Mouse (Mus musculus) CH12.LX (cell line): ENCODE measurements around the gene Tspyl1. TPM values are rescaled to one million over a fixed set of nuclear protein-coding genes. Genes with fewer than 3 reads are reported as not detected.

Experiments used
- DNase-seq: peaks from one replicate; pipeline ENCODE4 v3.0.0-alpha.2; 2013; ENCODE audit errors: extremely low read depth
- H3K27ac ChIP-seq: 2 replicates; pipeline ENCODE4 v1.5.1; 2012; ENCODE audit warnings: low read depth, mild to moderate bottlenecking, control low read depth, moderate library complexity; ENCODE audit not compliant: insufficient read depth
- H3K27me3 ChIP-seq: replicated peaks from 2 replicates; pipeline ENCODE3; 2012; ENCODE audit warnings: inconsistent platforms
- H3K36me3 ChIP-seq, 2 experiments: replicated peaks in 1 of 2; 2 replicates each; pipeline versions ENCODE3 to v1.6.1; 2012; ENCODE audit warnings: inconsistent platforms in 1 of 2, low read length in 1 of 2, mild to moderate bottlenecking in 1 of 2, mixed read lengths in 1 of 2, moderate library complexity in 1 of 2; ENCODE audit not compliant: control insufficient read depth in 1 of 2, insufficient read depth in 1 of 2
- H3K4me1 ChIP-seq, 2 experiments: 2 replicates each; pipeline ENCODE4 v1.6.1; 2012; ENCODE audit warnings: inconsistent platforms in 1 of 2, moderate library complexity in 1 of 2; ENCODE audit not compliant: insufficient read depth in 2 of 2, control insufficient read depth in 1 of 2
- H3K4me2 ChIP-seq: 2 replicates; pipeline ENCODE4 v1.6.1; 2012; ENCODE audit warnings: low read depth, mild to moderate bottlenecking, control low read depth; ENCODE audit not compliant: poor library complexity, insufficient read depth, severe bottlenecking
- H3K4me3 ChIP-seq, 3 experiments: fragments of 150-350 bp in 1 of 3; sonication (generic) in 1 of 3; replicated peaks in 1 of 3; 2 replicates each; pipeline versions ENCODE3 to v1.5.1; 2011 to 2012; ENCODE audit warnings: low read depth in 2 of 3, low read length in 2 of 3, mild to moderate bottlenecking in 2 of 3, moderate library complexity in 2 of 3, control low read depth in 1 of 3, improper control_type of control experiment in 1 of 3, inconsistent platforms in 1 of 3, mixed read lengths in 1 of 3; ENCODE audit not compliant: poor library complexity in 1 of 3
- H3K79me2 ChIP-seq: replicated peaks from 2 replicates; pipeline ENCODE4 v1.6.1; 2012; ENCODE audit warnings: mild to moderate bottlenecking, moderate library complexity; ENCODE audit not compliant: control insufficient read depth, poor library complexity, insufficient read depth, severe bottlenecking; ENCODE audit errors: extremely low read depth
- H3K9ac ChIP-seq: 2 replicates; pipeline ENCODE4 v1.6.1; 2012; ENCODE audit warnings: low read depth, mild to moderate bottlenecking, control low read depth, moderate library complexity; ENCODE audit not compliant: insufficient read depth
- H3K9me3 ChIP-seq: replicated peaks from 2 replicates; pipeline ENCODE3; 2012; ENCODE audit warnings: low read length, inconsistent platforms, mixed read lengths
- CHD1 ChIP-seq: IDR thresholded peaks from 2 replicates; pipeline ENCODE4 v1.6.1; 2012; ENCODE audit warnings: low read depth, low read length, improper control_type of control experiment, inconsistent platforms
- CTCF ChIP-seq, 2 experiments: IDR thresholded peaks in 1 of 2; conservative IDR thresholded peaks in 1 of 2; 2 replicates each; pipeline ENCODE4 v1.5.1; 2011 to 2012; ENCODE audit warnings: low read depth in 2 of 2, low read length in 2 of 2, improper control_type of control experiment in 1 of 2, inconsistent platforms in 1 of 2, mild to moderate bottlenecking in 1 of 2, moderate library complexity in 1 of 2
- ETS1 ChIP-seq: conservative IDR thresholded peaks from 2 replicates; pipeline ENCODE4 v1.6.1; 2012; ENCODE audit warnings: low read depth, mild to moderate bottlenecking, inconsistent platforms, low read length, improper control_type of control experiment, moderate library complexity
- MAFK ChIP-seq: IDR thresholded peaks from 2 replicates; pipeline ENCODE4 v1.6.1; 2011; ENCODE audit warnings: low read length, improper control_type of control experiment; ENCODE audit not compliant: insufficient replicate concordance
- MAX ChIP-seq: IDR thresholded peaks from 2 replicates; pipeline ENCODE4 v1.6.1; 2011; ENCODE audit warnings: low read length, improper control_type of control experiment
- NELFE ChIP-seq: IDR thresholded peaks from 2 replicates; pipeline ENCODE4 v1.6.1; 2011; ENCODE audit warnings: low read depth, low read length, improper control_type of control experiment
- NRF1 ChIP-seq: IDR thresholded peaks from 2 replicates; pipeline ENCODE4 v1.6.1; 2014; ENCODE audit warnings: low read depth, mild to moderate bottlenecking, inconsistent platforms, low read length, improper control_type of control experiment, moderate library complexity
- POLR2A ChIP-seq: IDR thresholded peaks from 2 replicates; pipeline ENCODE4 v1.6.1; 2011; ENCODE audit warnings: low read depth, mild to moderate bottlenecking, improper control_type of control experiment, low read length
- TBP ChIP-seq: conservative IDR thresholded peaks from 2 replicates; pipeline ENCODE4 v1.6.1; 2011; ENCODE audit warnings: low read depth, low read length, improper control_type of control experiment
- ZNF384 ChIP-seq: IDR thresholded peaks from 2 replicates; pipeline ENCODE4 v1.6.1; 2012; ENCODE audit warnings: low read depth, low read length, improper control_type of control experiment, inconsistent platforms
- dilution Hi-C: fragments of 300-500 bp; cut with MboI; formaldehyde crosslinking; loops from 2 replicates; pipeline ENCODE4 v1.14.3; 2020; ENCODE audit warnings: low sequenced_read_pairs; ENCODE audit not compliant: extremely low pct_unique_long_range_greater_than_20kb, extremely low pct_ligation_motif_present
- in situ Hi-C: fragments of 300-500 bp; cut with MboI; formaldehyde crosslinking; loops from 3 replicates; pipeline ENCODE4 v1.14.3; 2019; ENCODE audit warnings: low sequenced_read_pairs, low pct_ligation_motif_present, low pct_unique_long_range_greater_than_20kb, mixed read lengths
- polyA plus RNA-seq: library from polyadenylated mRNA; unstranded; fragments of >175 nt; gene quantifications from 2 replicates; pipeline ENCODE4 v1.2.1, GENCODE M21; 2012; ENCODE audit warnings: low read depth; ENCODE audit not compliant: insufficient read length
- total RNA-seq, 2 experiments: library from RNA; depleted of rRNA; stranded (reverse); fragments of 300-350 nt in 1 of 2; fragments of >200 nt in 1 of 2; gene quantifications; 2 replicates each; pipeline ENCODE4 v1.2.3; 2012 to 2014

The Tspyl1 gene
- total and polyA plus RNA-seq, 3 experiments, result 18.9 to 23.7 (median 19.7) TPM

- Histone ChIP-seq H3K27me3 (no peaks in the 10 kb centered on the region), H3K27ac (no peak overlapping the region)
These were observed 25.1 kb downstream of the Tspyl1 start for GRCm38 (mm10) chr10:34307070-34307469.

GRCm38 (mm10) chr10:34309915-34310685, 28.1 kb downstream of the Tspyl1 start:
- Histone ChIP-seq H3K9me3 (no peaks in the 10 kb centered on the region), H3K36me3 (peaks cover 3 to 29% of the 10 kb centered on the region in 2 experiments), H3K4me3 (no peak overlapping the region), H3K27ac (no peak overlapping the region), H3K27me3 (no peaks in the 10 kb centered on the region), H3K79me2 (no peaks in the 10 kb centered on the region), H3K4me1 (peaks cover 0 to 12% of the 10 kb centered on the region in 2 experiments; a peak in 2 of 4 replicates), H3K9ac (no peak overlapping the region), H3K4me2 (no peak overlapping the region)
- TF ChIP-seq CHD1 (no peak), ETS1 (no peak), NRF1 (no peak), ZNF384 (no peak), NELFE (no peak), TBP (no peak), POLR2A (no peak)
- dilution Hi-C loops (no loop called here), in situ Hi-C loops (no loop called here)
- no peak for DNase-seq

More at GRCm38 (mm10) chr10:34307070-34307469, 25.1 kb downstream of the Tspyl1 start:
- in situ Hi-C loops, result no loop called here
- no peak overlapping the region for H3K4me3 ChIP-seq
- H3K9ac ChIP-seq, result no peak overlapping the region
- H3K36me3 ChIP-seq, result peaks cover 6 to 25% of the 10 kb centered on the region in 2 experiments
- TF ChIP-seq CTCF (conservative IDR thresholded peaks at IDR 0.05 in 1 of 2, IDR thresholded peaks at IDR 0.05 in 1 of 2; ENCODE audit: low read depth in 2 of 2, low read length in 2 of 2) (no peak), MAFK (0 out of 2 replicates have a peak, but pooled peaks have one; percentile 33)
- no peak overlapping the region for H3K4me2 ChIP-seq
- no peaks in the 10 kb centered on the region for H3K9me3 ChIP-seq
- DNase-seq, result no peak
- H3K79me2 ChIP-seq, result no peaks in the 10 kb centered on the region
- dilution Hi-C loops, result no loop called here
- peaks cover 0 to 12% of the 10 kb centered on the region in 2 experiments; a peak in 2 of 4 replicates for H3K4me1 ChIP-seq

GRCm38 (mm10) chr10:34312536-34312935, 30.5 kb downstream of the Tspyl1 start:
- Histone ChIP-seq H3K4me3 (no peak overlapping the region), H3K27ac (no peak overlapping the region), H3K4me1 (peaks cover 0 to 14% of the 10 kb centered on the region in 2 experiments; a peak in 2 of 4 replicates), H3K27me3 (no peaks in the 10 kb centered on the region), H3K36me3 (peaks cover 3 to 41% of the 10 kb centered on the region in 2 experiments), H3K9ac (no peak overlapping the region), H3K79me2 (no peaks in the 10 kb centered on the region), H3K4me2 (no peak overlapping the region), H3K9me3 (no peaks in the 10 kb centered on the region)
- dilution Hi-C loops (no loop called here), in situ Hi-C loops (no loop called here)
- TF ChIP-seq MAX (no peak), CTCF (conservative IDR thresholded peaks at IDR 0.05 in 1 of 2, IDR thresholded peaks at IDR 0.05 in 1 of 2; ENCODE audit: low read depth in 2 of 2, low read length in 2 of 2) (peak in 1 of 2 experiments; percentile 12; a peak in 1 of 4 replicates)
- DNase-seq, result no peak
